Mouse (Mus musculus) gastrocnemius, postnatal 14 days (tissue): ENCODE measurements around the gene D230025D16Rik. TPM values are rescaled to one million over a fixed set of nuclear protein-coding genes. Genes with fewer than 3 reads are reported as not detected.
A peak's percentile ranks its signal among the peaks of the same experiment; 100 is the strongest.
"Not testable (repeated sequence)": the region's sequence is repeated elsewhere in the genome, so short reads cannot be mapped to it uniquely, and the experiment has no call there.

Source experiments
- DNase-seq: peaks from one replicate; pipeline ENCODE4 v3.0.0; 2021; ENCODE audit warnings: mixed read lengths
- intact Hi-C: fragments of 180-260 bp; cut with DNase I; formaldehyde crosslinking; loops from one replicate; pipeline ENCODE4 v1.15.1; 2025; ENCODE audit warnings: low total_unique reads
- total RNA-seq, 2 experiments: library from RNA; stranded (reverse); gene quantifications; 2 replicates each; pipeline ENCODE4 v1.2.3; 2021

D230025D16Rik gene
- total RNA-seq, 2 experiments from 2014 or later = 14.6 to 18.7 TPM

DNA sequence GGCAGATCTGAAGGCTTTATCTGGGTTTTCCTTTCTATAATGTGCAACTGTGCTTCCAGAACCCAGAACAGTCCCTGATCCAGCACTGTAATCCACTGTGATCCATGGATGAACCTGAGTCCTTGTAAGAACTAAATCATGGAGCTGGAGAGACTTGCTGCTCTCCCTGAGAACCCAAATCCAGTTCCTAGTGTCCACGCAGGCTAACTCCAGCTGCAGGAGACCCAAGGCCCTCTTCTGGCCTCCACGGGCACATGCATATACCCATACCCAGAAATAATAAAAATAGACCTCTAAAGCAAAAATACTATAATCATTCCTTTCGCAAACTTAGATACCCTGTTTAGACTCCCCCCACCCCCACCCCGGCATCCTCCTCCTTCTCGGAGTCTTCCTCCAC is 63.3 kb downstream of the D230025D16Rik start:
- no peak for DNase-seq
- intact Hi-C loops = no loop called here

GRCm38 (mm10) chr8:105288958-105289732 is 64.2 kb downstream of the D230025D16Rik start:
- intact Hi-C loops = no loop called here
- DNase-seq = peak; percentile 91

- intact Hi-C loops = no loop called here
- DNase-seq = peak; percentile 58
Measured at GRCm38 (mm10) chr8:105289805-105290460, 65.0 kb downstream of the D230025D16Rik start, which contains the start of gene 4931428F04Rik. Gene 4931428F04Rik (minus strand): TSS chr8:105289864.

GRCm38 (mm10) chr8:105290554-105291314 is 65.8 kb downstream of the D230025D16Rik start:
- intact Hi-C loops = no loop called here
- peak; percentile 92 for DNase-seq

GRCm38 (mm10) chr8:105291364-105291763 is 66.4 kb downstream of the D230025D16Rik start:
- intact Hi-C loops, DNase-seq: not testable (repeated sequence)

DNA sequence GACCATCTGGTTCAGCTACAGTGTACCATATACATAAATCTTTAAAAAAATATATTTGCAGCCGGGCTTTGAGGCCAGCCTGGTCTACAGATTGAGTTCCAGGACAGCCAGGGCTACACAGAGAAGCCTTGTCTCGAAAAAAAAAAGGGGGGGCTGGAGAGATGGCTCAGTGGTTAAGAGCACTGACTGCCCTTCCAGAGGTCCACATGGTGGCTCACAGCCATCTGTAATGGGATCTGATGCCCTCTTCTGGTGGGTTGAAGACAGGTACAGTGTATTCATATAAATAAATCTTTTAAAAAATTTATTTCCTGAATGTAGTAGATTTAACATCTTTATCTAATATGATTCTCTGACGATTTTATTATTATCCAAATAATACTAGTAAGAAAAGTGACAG is 66.9 kb downstream of the D230025D16Rik start:
- DNase-seq, intact Hi-C loops: not testable (repeated sequence)

DNA sequence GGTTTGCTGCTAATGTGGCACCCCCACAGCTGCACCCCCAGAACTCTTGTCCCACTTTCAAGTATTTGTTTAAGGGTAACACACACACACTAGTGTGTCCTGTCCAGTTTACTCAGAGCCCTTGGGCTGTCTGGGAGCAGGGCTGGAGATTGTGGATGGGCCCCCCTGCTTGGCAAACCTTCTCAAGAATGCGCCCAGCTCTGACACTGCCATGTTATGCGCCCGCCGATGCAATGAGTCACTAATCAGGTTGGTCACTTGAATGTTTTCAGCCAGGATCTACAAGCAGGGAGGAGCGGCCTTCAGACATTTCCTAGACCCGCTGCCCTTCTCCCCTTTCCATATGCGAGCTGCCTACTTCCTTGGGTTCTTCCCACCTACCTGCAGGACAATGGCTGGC is 67.5 kb downstream of the D230025D16Rik start:
- no peak for DNase-seq
- intact Hi-C loops = no loop called here

- DNase-seq = no peak
- intact Hi-C loops = no loop called here
Measured at GRCm38 (mm10) chr8:105293405-105293804, 68.5 kb downstream of the D230025D16Rik start.

- intact Hi-C loops = no loop called here
- DNase-seq = no peak
Measured at GRCm38 (mm10) chr8:105294776-105295175, 69.8 kb downstream of the D230025D16Rik start.

DNA sequence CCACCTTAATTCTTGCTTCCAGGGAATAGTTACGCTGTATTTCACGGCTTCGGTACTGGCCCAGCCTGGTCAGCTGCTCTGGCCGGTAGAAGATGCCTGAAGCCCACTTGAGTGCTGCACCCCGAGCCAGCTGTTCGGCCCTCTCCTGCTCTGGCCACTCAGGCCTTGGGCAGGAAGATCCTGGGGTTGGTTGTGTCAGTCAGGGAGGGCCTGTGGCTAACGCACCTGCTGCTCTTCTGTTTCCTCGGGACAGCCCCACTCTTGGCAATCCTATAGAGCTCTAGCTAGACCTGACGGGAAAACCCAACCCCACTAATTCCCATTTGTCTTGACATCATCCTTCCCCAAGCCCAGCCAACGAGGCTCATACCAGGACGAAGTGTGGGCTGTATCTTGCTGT is 70.3 kb downstream of the D230025D16Rik start:
- intact Hi-C loops = no loop called here

GRCm38 (mm10) chr8:105295895-105296573 is 71.1 kb downstream of the D230025D16Rik start, which contains the start of gene Exoc3l:
Gene Exoc3l (minus strand): TSS chr8:105296101.
- intact Hi-C loops = no loop called here
- DNase-seq = no peak

More for the DNA sequence above, 70.3 kb downstream of the D230025D16Rik start:
- no peak for DNase-seq

- intact Hi-C loops = no loop called here
- DNase-seq = peak; percentile 95
Measured at GRCm38 (mm10) chr8:105297511-105298192, 72.7 kb downstream of the D230025D16Rik start, which contains the start of gene E2f4. Gene E2f4 (plus strand): TSS chr8:105297663.

GRCm38 (mm10) chr8:105298351-105299252 is 73.7 kb downstream of the D230025D16Rik start:
- DNase-seq = no peak
- intact Hi-C loops = no loop called here

- intact Hi-C loops = no loop called here
- no peak for DNase-seq
Measured at GRCm38 (mm10) chr8:105299962-105300361, 75.0 kb downstream of the D230025D16Rik start.
